Mouse (Mus musculus) embryo, embryonic 9.5 days (tissue): ENCODE data around the gene Crim1.

Source experiments
- DNase-seq: peaks from one replicate; pipeline ENCODE4 v3.0.0-alpha.2; 2017; ENCODE audit errors: extremely low spot score

Gene Crim1

DNA sequence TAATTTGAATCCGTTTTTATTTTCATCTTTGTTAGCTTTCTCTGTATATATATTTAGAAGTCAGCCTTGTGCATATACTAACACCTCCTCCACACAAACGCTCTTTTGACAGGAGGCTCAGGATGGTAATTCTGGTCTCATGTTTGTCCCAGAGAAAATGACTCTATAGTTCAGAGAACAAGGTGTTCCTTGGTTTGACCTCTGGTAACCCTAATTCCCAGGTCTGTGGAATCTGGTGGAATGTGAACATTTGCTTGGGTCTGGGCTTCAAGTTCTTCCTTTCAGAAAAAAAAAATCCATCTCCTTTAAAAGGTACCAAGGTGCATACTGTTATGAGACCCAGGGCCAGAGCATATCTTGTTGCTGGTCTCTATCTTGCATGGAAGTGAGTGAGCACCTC, 9.6 kb downstream of the Crim1 start:
- DNase-seq: no peak

DNA sequence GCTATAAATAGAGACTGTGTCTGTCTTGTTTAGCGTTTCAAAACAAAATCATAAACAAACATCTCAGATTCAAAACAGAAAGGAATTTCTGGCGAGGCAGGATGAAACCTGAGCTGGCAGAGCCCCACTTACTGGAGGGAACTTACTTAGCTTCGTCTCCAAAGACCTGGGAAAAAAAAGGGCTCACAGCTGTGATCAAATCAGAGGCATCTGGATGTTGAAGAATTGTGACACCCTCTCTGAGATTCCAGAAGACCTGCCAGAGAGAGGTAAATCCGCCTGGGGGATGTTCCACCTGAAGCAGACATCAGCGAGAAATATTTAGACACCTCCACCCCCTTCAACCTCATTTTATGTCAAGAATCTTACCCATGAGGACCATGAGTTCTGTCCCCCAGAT, 11.8 kb downstream of the Crim1 start:
- DNase-seq: no peak

DNA sequence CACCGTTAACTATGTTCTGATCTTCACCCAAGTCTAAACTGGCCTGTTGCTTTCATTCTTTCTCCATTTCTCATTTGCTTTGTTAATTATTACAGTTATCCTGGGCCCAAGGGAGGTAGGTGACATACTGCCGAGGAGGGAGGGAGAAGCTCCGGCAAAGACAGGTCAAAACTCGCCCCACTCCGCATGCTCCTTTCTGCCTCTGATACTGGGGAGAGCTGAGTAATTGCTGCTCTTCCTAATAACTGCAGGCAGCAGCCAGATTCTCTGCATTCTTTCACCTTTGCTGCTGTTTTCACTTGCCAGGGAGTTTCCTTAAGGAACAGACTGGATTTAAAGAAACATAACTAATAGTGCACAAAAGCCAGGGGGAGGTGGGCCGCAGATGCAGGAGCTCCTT, 13.1 kb downstream of the Crim1 start:
- DNase-seq: no peak

DNA sequence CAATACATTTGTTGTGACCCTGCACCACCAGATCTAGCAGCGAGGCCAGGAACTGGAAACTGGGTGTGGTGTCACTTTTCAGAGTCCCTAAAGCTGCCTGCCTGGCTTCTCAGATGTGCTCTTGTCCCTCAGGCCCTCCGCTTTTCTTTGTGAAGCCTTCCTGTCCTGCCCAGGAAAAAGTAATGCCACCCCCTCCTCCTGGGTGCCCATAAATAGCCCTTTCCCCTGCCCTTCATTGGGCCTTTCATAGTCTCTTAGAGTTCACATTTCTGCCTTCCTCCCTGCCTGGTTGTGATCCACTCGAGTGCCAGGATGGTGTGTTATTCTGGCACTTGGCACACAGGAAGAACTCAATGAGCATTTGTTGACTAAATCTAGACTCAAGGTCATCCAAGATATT, 16.5 kb downstream of the Crim1 start:
- DNase-seq: no peak

DNA sequence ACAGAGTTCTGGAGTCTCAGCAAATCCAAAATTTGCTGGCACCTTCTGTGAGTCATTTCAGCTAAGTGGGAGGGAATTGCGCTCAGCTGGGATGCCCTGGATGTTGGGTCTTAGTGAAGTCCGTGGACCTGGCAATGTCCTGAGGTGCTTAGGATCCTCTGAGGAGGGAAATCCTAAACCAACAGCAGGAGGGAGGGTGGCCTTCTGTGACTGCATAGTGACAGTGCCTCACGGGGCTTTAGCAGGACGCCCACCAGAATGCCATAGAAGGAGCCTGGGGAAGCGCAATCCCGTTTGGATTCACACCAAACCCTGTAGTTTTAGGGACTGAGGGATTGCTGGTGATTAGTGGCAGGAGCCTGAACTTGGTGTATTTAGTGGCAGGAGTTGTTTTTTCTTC, 17.4 kb downstream of the Crim1 start:
- no peak for DNase-seq

DNA sequence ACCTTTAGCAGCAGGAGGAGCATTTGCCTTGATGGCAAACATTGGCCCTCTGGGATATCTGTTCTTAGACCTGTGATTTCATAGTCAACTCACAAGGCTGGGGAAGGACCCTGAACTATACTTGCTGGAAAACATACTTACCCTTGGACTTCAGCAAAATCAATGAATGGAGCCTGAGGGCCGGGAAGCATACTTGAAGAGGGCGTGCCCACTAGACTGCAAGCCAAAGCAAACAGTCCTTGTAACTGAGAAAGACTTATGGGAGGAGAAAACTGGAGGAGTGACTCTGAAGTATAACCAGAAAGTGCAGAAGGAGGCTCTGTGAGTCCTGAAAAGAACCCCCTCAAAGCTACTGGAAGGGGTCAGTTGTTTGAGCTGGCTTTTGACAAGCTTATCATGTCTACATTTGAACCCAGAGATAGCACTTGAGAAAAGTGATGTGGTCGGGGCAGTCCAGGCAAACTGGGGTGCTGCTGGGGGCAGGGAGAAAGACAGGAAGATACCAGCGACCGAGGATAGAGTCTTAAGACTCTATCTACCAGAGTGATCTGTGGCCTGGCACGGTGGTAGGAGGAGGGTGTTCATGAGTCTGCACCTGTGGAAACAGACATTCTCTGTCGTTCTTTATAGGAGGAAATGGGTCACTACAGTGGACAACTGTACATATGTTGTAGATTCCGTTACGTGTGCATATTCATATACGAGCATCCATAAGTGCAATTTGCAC, 18.6 kb downstream of the Crim1 start:
- no peak for DNase-seq

DNA sequence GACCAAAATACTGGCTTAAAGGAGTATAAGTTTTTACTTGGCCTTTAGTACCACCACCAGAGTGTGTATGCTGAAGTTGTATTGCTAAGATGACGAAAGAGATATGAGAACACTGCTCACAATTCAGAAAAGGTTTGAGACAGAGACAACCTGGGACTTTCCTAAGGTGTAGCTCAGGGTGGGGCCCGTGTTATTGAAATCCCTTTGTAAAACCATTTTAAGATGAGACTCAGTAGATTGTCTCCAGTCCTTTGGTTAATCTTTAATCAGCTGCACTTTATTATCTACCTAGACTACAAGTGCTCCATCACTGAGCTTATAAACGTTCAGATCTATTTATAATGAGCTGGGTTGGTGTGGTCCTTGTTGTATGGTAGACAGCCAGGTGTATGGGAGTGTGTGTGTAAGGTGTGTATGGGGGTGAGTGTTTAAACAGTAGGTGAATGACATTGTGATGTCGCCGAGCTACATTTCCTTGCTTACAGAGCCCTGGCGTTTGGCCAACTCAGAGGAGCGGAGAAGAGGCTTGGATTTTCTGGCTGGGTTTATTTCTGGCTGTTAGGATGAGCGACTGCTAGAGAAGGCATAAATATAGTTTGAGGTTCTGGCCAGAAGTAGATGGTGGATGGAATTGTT, 21.1 kb downstream of the Crim1 start:
- DNase-seq: no peak

DNA sequence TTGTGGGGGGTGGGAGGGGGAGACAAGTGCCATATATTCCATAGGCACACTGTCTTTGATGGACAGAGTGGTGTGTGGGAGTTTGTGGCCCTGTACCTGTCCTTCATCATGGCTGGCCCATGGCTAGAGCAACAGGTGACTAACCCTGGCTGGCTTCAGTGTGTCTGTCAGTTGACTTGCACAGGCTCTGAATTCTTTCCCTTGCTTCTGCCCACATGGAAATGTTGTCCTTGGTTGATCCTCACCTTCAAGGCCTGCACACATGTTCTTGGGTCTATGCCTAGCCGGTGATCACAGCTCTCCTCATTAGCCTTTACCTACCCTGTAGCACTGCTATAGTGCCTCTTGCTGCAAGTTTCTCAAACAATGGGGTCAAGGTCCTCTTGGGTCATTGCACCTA, 21.8 kb downstream of the Crim1 start:
- no peak for DNase-seq

DNA sequence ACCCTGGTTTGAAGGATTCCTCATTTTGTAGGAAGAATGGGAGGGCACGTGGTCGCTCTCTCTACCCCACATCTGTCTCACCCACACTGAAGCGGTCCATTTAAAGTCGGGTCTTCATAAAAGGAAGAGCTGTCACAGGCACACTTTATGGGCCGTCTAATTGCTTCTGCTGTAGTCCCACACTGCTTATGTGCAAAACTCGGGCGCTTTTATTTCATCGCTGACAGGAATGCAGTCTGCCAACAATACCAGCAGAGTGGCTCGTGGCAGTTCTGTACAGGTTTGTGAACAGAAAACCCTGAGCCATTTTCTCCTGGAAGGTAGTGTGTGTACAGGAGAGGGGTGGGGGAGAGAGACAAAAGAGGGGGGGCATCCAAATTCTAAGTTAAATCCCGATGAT, 23.9 kb downstream of the Crim1 start:
- no peak for DNase-seq

DNA sequence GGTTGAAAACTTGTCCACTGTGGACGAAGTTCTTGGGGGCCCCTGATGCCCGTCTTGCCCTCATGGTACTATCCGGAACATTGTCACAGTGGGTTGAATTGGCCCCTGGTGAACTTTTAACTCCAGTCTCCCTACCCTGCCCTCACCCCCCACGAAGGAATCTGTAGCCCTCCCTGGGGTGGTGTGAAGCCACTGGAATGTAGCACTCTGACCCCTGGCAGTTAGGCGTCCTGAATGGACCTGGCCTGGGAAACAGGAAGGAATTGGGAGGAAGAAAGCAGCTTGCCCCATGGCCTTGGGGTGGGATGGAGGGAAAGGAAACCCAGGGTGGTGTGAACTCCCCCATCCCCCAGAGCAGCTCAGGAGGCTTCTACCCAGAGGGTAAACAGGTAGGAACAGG, 25.5 kb downstream of the Crim1 start:
- DNase-seq: no peak

DNA sequence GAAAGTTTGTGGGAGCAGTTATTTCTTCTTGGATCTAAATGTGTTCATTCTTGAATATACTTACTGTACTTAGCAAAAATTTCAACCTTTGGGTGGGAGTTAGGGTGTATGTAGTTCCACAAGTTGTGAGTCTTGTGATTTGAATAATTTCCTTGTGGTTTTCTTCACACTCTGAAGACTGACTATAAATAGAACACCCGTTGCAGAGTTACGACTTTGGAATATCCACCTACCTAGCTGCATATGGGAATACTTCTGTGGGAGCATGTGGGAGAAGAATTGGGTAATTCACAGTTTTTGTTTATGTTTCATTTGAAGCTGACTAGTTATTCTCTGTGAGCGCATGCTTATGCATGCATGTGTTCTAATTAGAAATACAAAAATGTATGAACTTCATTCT, 27.2 kb downstream of the Crim1 start:
- no peak for DNase-seq

DNA sequence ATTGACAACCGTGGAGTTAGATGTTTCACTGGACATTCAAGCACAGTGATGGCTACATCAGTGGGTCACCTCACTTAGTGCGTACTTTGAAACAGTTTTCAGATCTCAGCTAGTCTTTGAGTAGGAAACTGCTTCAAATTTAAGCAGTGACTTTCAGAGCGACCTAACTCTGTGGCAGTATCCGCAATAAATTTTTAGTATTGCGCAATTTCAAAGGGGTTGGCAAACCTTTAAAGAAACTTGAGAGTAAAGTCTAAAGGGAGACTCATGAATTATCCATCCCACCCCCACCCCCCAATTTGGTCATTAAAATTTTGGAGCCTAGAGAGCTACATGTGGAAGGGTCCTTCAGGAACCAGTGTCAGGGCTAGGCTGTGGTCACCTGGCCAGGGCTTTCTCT, 31.5 kb downstream of the Crim1 start:
- no peak for DNase-seq

DNA sequence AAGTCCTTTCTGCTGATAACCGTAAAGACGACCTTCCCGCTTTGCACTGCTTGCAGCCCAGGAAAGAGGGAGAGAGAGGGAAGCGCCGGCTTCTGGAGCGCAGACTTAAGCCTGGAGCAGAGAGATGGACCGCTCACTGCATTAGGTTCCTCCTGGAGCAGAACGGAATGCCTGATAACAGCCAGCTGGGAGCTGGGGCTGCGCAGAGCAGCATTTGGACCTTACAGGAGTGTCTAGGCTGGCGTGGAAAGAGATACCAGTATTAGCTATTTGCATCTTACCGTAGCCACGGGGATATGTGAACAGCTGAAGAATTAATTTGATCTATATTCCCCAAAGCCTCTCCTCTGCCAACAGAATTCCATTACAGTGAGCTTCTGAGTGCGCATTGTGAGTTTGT, 32.7 kb downstream of the Crim1 start:
- no peak for DNase-seq

DNA sequence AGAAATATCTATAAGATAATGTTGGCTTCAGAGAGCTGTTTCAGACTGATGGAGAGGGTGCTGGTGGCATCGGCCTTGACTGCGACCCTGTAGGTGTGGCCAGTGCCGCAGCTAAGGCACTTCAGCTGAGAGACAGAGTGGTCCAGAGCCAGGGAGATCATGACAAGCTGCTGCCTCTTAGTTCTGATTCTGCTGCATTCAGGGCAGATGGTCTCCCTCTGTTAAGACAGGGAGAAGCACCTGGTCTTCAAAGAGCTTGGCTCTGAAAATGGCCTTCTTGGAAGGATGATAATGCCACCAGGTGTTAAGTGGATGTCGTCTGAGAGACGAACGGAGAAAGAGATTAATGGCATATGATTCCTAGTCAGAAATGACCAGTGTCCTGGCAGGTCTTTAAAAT, 33.8 kb downstream of the Crim1 start:
- DNase-seq: no peak

DNA sequence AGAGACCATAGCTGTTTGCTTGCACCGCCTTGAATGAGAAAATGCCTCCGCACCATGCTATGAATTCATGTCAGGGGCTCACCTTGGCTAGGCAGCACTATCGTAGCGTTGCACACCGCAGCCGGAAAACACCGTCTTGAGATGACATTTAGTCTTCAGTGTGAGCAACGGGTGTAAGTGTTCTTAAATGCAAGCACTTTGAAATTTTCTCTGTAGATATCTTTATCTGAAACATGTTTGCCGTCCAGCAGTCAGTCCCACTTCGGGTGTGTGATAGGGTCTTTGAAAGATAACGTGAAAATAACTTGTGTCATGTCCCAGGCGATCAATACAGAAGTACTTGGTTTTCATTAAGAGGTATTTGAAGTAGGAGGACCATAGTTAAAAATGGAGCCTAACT, 36.1 kb downstream of the Crim1 start:
- no peak for DNase-seq

DNA sequence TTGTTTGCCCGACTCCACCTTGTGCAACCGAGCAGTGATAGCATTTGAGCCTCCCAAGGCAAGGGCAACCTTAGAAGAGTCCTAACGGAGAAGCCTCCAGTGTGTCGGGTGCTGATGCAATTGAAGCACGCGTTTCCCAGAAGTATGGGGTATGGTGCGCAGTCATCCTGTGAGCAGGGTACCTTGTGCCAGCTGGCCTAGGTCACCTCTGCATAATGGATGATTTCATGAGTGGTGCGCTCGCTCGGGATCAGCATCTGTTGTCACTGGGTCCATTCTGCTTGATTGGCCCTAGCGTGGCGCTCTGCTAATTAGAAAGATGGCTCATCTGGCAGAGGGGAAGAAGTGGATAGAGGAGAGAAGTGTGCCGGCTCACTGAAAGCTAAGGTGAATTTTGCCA, 37.9 kb downstream of the Crim1 start:
- no peak for DNase-seq

DNA sequence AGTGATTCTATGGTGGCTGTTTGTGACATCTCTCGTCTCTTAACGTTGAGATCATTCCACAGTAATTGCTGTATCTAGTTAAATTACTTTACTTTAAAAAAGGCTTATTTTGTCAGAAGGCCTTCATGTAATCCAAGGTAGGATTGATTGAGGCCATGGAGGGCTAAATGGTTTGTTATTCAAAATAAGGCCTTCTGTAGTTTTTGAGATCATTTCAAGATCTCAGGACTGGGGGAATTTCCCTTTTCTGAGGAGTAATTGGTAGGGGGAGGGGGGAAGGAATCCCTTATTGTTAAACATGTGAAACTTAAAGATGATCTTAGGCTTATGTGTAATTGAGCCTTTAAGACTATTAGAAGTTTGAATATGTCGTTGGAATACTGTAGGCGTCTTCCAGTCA, 40.1 kb downstream of the Crim1 start:
- DNase-seq: no peak

DNA sequence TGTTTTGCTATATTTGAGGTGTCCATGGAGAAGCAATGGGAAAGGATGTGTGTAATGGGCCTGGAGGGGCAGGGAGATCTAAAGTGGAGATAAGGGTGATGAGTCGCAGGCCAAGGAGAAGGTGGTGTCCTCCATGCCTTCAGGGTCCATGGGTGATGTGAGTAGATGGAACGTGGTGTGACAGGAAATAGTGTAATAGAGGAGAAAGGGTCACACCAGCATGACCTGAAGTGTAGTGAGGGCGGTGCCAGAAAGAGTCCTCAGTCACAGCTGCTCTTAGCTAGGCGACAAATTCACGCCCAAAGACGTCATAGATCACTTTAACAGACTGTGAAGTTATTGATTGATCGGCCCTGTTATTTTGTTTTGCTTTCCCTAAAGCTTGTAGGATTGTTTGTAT, 41.2 kb downstream of the Crim1 start:
- DNase-seq: no peak

DNA sequence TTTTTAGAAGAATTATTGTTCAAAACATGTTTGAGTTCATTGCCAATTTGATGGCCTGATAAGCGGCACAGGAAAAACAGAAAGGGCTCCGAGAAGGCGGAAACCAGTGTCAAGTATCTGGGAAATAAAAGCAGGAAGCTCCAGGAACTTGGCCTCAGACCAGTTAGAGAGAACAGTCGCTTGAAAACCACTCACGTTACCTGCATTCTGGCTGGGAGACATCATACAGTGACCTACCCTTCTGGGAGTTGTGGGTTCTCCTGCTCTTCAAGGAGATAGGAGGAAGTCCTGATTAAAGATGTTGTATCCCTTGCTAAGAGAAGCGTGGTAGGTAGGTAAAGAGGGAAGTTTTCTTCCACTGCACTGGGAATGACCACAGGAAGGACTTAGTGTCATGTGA, 44.7 kb downstream of the Crim1 start:
- DNase-seq: no peak

DNA sequence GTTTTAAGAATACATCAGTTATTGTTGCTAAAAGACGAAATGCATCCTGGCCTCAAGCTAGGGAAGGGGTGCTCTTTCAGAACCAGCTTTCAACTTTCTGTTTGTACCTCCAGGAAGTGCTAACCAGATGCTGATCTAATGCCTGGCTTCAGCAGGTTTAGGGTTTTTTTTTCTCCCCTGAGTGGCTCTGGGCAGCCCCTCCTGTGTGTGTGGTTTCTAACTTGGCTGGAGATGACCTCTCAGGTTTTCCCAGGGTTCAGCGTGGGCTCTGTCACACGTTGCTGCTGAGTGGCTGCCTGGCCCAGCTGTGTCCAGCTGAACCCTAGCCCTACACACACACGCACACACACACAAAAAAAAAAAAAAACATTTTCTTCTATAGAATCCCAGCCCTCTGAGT, 45.4 kb downstream of the Crim1 start:
- DNase-seq: no peak

DNA sequence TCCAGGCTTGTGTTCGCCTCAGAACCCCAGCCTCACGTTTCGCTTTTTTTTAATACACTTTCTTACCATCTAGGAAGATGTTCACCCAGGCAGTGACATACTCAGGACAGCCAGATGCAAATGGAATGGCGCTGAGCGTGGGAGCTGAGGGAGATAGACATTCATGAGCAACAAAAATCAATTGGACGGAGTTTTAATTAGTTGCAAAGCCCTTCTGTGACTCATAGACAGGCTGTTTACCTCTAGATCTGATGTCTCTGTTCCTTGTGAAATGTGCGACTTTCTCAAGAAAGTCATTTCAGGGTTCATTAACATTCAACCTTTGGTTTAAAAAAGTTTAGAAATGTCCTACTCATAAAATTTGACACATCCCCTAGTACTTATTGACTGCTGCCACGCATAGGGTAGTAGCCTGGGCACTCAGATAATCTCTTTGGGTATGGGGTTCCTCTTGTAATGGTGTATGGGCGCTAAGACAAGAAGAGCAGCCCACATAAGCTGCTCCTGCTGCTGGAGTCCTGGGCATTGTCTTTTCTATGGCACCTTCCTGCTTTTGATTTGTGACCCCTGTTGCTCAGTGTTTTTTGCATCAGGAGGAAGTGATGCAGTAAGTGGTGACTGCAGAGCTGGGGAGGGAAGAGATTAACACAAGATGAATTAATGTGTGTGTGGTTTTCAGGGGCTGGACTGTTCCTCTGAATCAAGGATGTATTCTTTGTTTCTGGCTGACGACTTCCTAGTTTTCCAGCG, 46.8 kb downstream of the Crim1 start:
- DNase-seq: no peak

DNA sequence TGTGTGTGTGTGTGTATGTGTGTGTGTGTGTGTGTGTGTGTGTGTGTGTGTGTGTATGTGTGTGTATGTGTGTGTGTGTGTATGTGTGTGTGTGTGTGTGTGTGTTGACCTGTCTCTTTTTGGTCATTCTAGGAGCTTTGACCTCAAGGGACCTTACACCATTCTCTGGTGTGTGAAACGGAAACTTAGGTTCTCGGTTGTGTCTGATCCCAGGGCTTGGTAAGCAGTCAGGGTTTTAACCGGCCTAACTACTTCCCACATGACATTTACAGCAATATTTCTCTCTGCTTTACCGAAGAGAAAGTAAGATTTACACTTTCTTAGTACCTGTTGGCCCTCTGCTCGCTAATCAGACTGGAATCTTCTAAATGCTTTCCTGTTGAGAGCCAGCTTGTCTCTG, 48.1 kb downstream of the Crim1 start:
- DNase-seq: no peak

DNA sequence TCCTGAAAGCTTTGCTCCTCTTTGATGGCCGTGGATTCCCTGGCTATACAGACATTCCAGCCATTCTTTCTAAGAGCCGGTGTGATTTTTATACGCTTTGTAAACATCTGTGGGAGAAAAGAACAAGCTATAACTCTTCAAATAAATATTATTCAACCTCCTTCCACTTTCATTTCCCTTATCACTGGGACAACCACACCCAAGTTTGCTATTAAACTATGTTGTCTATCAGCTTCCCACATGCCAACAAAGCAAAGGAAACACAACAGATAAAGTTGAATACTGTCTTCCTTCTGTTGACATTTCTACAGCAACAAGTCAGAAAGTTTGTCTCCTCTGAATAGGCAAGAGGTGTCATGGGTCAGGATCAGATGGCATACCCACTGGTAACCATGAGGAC, 48.9 kb downstream of the Crim1 start:
- no peak for DNase-seq
